Mouse (Mus musculus) layer of hippocampus, adult 18-20 months (tissue): ENCODE results near the gene Rfx8. TPM values are rescaled to one million over a fixed set of nuclear protein-coding genes. Genes with fewer than 3 reads are reported as not detected.

Source experiments
- DNase-seq, 2 experiments: peaks; one replicate each; pipeline ENCODE4 v3.0.0; 2022; ENCODE audit warnings: low spot score in 2 of 2
- total RNA-seq, 2 experiments: library from RNA; stranded (reverse); gene quantifications; 2 replicates each; pipeline ENCODE4 v1.2.3; 2021

Gene Rfx8
- total RNA-seq, 2 experiments from 2014 or later: 0.15 to 0.20 TPM

DNA sequence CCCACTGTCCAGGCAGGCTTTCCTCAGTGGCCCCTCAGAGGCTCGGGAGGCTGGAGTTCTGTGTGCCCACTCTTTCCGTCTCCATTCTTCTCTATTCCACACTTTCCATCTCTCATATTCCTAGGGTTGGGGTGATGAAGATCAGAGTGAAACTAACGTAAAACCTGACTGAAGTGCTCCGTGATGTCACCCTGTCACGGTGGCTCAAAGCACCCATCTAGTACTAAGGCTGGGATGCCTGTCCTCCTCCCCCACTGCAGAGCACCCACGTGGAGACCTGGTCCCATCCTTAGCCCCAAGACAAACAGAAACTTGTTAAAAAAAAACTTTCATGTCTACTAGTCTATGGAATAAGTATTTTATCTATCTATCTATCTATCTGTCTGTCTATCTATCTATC is 14.1 kb upstream of the Rfx8 start:
- no peak for DNase-seq

DNA sequence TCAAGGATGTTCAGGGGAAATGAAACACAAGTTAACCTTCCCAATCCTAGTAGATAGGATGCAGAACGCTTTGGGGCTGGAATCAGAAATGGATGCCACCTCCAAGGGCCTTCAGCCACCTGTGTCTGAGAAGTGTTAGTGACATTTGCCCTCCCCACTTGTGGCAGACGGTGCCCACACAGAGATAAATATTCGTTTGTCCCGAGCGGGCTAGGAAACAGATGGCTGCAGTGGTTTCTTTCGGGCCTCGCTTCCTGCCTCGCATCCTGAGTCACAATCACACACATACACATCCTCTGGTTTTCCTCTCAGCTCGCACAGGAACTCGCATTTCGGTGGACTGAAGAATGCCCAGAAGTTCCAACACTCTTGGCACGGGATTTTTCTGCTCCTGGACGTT is 13.5 kb upstream of the Rfx8 start:
- DNase-seq: no peak

- no peak for DNase-seq
Measured at GRCm38 (mm10) chr1:39733876-39734275, 13.1 kb upstream of the Rfx8 start.

- no peak for DNase-seq
Measured at GRCm38 (mm10) chr1:39732081-39732480, 11.3 kb upstream of the Rfx8 start.

- DNase-seq: no peak
Measured at GRCm38 (mm10) chr1:39731543-39731942, 10.7 kb upstream of the Rfx8 start.

DNA sequence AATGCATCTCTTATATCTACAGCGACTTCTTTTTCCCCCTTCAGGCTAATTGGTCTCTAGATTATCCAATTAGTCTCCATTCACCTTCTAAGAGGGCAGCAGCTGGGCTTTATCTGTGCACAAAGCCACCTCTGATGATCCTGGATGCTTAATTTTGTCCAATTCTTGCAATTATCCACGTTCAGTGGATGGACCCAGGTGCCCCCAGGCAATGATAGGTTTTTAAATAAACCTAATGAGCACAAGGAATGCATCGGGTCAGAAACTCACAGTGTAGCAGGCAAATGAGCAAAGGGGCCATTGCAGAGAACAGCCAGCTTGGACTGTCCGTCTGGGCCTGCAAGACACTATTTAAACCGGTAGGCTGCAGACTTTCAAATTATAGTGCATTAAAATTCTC is 10.1 kb upstream of the Rfx8 start:
- DNase-seq: no peak

DNA sequence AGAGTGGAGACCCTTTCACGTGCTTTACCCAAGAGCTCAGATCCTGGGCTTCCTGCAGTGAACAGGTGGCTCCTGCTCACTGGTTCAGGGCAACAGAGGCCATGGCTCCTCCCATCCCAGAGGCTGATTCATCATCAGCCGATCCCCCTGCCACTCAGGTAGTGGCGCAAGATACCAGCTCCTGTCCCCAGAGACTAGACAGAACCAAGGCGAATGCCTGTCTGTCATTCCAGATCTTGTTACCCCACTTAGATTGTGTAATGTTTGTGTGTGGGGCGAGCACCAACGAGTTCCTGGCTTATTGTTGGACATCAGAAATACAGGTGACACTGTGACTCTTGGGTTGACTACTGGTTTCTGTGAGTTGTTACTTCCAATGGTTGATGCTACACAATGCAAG is 9.1 kb upstream of the Rfx8 start:
- no peak for DNase-seq

GRCm38 (mm10) chr1:39721351-39721726 is 542 bp upstream of the Rfx8 start:
- DNase-seq: no peak

GRCm38 (mm10) chr1:39720186-39720585 is 611 bp downstream of the Rfx8 start:
- no peak for DNase-seq

- no peak for DNase-seq
Measured at GRCm38 (mm10) chr1:39715551-39715950, 5.2 kb downstream of the Rfx8 start.

- DNase-seq: no peak
Measured at GRCm38 (mm10) chr1:39714729-39715128, 6.1 kb downstream of the Rfx8 start.

DNA sequence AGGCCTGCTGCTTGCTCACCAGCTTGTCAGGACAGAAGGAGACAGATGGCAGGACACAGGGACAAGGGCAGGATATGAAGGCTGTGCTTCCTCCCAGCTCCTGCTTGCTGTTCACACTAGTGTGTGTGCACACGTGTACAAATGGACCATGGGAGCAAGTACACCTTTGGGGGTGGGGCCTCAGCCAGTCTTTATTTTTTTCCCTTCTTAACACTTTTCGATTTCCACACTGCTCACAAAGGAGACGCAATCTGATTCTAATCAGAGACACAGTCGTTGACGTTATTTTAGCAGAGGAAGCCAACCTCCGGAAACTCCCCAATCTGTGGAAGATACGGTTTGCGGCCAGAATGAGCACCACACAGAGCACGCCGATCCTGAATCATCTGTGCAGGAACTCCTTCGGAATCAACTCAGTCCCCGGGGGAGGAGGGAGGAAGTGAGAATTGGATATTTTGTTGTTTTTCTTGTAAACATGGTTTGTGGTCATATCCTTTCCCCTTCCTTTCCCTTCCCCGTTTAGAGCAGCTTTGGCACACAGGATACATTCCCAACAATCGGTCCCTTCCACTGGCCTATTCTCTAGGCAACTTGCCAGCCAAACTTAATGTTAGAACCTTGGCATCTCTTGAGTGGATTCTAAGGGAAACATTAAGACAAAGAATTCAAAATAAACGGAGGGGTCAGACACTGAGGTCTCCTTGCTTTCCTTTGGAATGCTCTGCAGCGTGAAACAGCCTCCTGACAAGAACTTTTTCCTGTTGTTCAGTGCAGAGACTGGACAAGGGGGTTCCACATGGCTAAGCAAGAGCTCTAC is 6.7 kb downstream of the Rfx8 start:
- peak in 1 of 2 experiments; percentile 39 for DNase-seq

DNA sequence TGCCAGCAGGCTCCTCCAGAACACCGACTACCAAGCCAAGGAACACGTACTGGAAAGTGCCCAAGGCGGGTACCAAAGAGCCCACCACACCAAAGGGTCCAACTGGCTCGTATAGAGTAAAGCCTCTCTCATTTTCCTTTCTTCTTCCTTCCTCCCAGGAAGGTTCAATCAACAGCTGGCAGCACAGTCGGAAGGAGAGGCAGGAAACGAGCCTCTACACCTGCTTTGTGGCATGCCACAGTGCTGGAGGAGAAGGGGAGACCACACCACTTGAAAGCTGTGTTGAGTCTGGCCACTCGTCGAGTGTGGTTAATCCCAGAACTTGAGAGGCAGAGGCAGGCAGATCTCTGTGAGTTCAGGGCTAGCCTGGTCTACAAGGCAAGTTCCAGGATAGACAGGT is 7.5 kb downstream of the Rfx8 start:
- DNase-seq: no peak

GRCm38 (mm10) chr1:39712261-39712660 is 8.5 kb downstream of the Rfx8 start:
- no peak for DNase-seq

GRCm38 (mm10) chr1:39710604-39711003 is 10.2 kb downstream of the Rfx8 start:
- no peak for DNase-seq

DNA sequence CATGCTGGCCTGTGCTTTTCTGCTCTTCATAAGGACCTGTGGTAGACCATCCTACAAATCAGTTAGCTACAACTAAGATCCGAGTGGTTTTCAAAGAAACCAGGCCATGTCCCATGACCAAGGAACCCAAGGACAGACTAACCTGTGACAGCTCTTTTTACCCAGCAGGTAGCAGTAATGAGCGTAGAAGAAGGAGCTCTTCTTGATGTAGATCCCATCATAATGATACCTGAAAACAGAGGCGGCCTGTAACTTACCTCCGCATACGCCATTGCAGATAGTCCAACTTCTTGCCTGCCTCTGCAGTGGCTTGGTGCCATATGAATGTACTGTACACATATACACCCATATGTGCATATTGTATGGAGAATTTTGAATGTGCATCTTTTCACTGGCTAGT is 10.8 kb downstream of the Rfx8 start:
- DNase-seq: no peak

- DNase-seq: no peak
Measured at GRCm38 (mm10) chr1:39708778-39709177, 12.0 kb downstream of the Rfx8 start.

DNA sequence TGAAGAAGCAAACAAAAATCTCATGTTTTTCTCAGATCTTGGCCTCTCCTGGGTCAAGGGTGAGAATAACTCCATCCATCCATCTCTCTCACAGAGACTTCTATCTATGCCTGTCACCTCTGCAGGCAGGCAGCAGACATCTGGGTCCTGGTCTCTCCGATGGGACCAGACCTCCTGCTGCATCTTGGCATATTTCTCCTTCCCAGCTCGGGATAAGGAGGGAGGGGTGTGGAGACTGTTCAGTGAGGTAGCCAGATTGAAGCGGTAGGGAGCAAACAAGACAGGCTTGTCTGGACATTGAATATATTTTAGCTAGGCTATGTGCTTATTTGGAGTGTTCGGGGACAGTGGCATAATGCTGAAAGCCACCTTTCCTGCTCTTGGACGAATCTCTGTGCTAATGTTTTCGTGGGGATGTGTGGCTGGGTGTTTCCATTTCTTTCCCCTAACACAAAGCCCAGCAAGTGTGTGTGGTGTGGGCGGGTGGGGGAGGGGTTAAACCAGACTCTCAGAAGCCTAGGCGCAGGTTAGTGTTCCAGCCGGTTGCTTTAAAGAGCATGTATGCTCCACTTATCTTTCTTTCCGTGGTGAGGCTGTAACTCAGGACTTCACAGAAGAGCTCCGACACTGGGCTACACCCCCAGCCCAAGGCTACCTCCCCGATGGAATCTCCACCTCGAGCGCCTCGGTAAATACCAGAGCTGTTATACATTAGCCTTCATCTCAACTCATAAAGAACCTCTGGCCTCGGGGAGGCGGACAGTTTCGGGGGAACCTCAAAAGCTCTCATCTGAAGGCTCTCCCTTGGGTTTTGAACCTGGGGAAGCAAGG is 18.4 kb downstream of the Rfx8 start:
- no peak for DNase-seq

DNA sequence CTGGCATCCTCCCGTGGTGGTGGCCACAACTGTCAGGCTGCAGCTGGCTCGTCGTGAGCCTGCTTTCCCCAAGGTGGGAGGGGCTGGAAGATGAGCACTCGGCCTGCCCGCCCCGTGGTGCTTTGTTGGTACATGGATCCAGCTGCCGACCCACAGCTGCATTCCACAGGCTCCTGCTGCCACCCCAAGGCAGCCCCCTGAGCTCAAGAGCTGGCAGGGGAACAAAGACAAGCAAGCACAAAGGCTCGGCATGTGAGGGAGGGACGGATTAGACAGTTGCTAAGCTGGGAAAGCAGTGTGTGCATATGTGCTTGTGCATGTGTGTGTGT is 19.6 kb downstream of the Rfx8 start:
- DNase-seq: no peak

- DNase-seq: no peak
Measured at GRCm38 (mm10) chr1:39700599-39701273, 20.1 kb downstream of the Rfx8 start.

GRCm38 (mm10) chr1:39698456-39698855 is 22.3 kb downstream of the Rfx8 start:
- DNase-seq: no peak

GRCm38 (mm10) chr1:39695198-39695597 is 25.6 kb downstream of the Rfx8 start:
- DNase-seq: no peak
